Mouse (Mus musculus): Measurements from ENCODE around the gene Ubl5. TPM values are rescaled to one million over a fixed set of nuclear protein-coding genes. Genes with fewer than 3 reads are reported as not detected.

The Ubl5 gene
- polyA plus RNA-seq, 1 experiment from 2014 or later: 456 TPM

GRCm38 (mm10) chr9:20663956-20664355, 21.3 kb downstream of the Ubl5 start:
- no peaks in the 10 kb centered on the region for H3K27me3 ChIP-seq (ENCODE audit: control insufficient read depth, insufficient read depth, low read length)
- H3K4me2 ChIP-seq (replicated peaks; ENCODE audit: low read depth, low read length): no peak overlapping the region
- H3K9me3 ChIP-seq (ENCODE audit: control insufficient read depth, low read length): no peaks in the 10 kb centered on the region
- 88% methylated on average over 2 of the region's 2 CpGs for WGBS
- ATAC-seq (ENCODE audit: low FRiP score) (peak; percentile 13; the same call in 1 of the 2 replicates), DNase-seq (ENCODE audit: low spot score) (no peak)
- peak overlapping the region; percentile 80 for H3K27ac ChIP-seq (ENCODE audit: low read depth, low read length)
- no peak overlapping the region for H3K4me3 ChIP-seq (ENCODE audit: low read depth, low read length)
- peaks cover 19% of the 10 kb centered on the region for H3K4me1 ChIP-seq (replicated peaks; ENCODE audit: control insufficient read depth, insufficient read depth, low read length)
- H3K36me3 ChIP-seq (ENCODE audit: control insufficient read depth, insufficient read depth, low read length): peaks cover 8% of the 10 kb centered on the region; the same call in 1 of the 2 replicates
- no peak overlapping the region for H3K9ac ChIP-seq (ENCODE audit: low read depth, low read length)

GRCm38 (mm10) chr9:20664366-20664765, 21.7 kb downstream of the Ubl5 start:
- H3K27ac ChIP-seq (ENCODE audit: low read depth, low read length): peak overlapping the region; percentile 80
- DNase-seq (ENCODE audit: low spot score): peak; percentile 20
- peak; percentile 31; the same call in 1 of the 2 replicates for ATAC-seq (ENCODE audit: low FRiP score)
- H3K27me3 ChIP-seq (ENCODE audit: control insufficient read depth, insufficient read depth, low read length): no peaks in the 10 kb centered on the region
- no peak overlapping the region for H3K4me3 ChIP-seq (ENCODE audit: low read depth, low read length)
- H3K9me3 ChIP-seq (ENCODE audit: control insufficient read depth, low read length): no peaks in the 10 kb centered on the region
- H3K36me3 ChIP-seq (ENCODE audit: control insufficient read depth, insufficient read depth, low read length): peaks cover 6% of the 10 kb centered on the region; the same call in 1 of the 2 replicates
- H3K4me1 ChIP-seq (replicated peaks; ENCODE audit: control insufficient read depth, insufficient read depth, low read length): peaks cover 19% of the 10 kb centered on the region
- H3K4me2 ChIP-seq (replicated peaks; ENCODE audit: low read depth, low read length): no peak overlapping the region
- H3K9ac ChIP-seq (ENCODE audit: low read depth, low read length): no peak overlapping the region
- 80% methylated on average over 2 of the region's 2 CpGs for WGBS

GRCm38 (mm10) chr9:20664982-20665637, 22.4 kb downstream of the Ubl5 start:
- peak overlapping the region; percentile 80 for H3K27ac ChIP-seq (ENCODE audit: low read depth, low read length)
- peaks cover 6% of the 10 kb centered on the region; the same call in 1 of the 2 replicates for H3K36me3 ChIP-seq (ENCODE audit: control insufficient read depth, insufficient read depth, low read length)

GRCm38 (mm10) chr9:20665925-20666324, 23.2 kb downstream of the Ubl5 start:
- Histone ChIP-seq H3K9me3 (ENCODE audit: control insufficient read depth, low read length) (no peaks in the 10 kb centered on the region), H3K36me3 (ENCODE audit: control insufficient read depth, insufficient read depth, low read length) (peaks cover 4% of the 10 kb centered on the region; the same call in 1 of the 2 replicates), H3K27ac (ENCODE audit: low read depth, low read length) (peak overlapping the region; percentile 80), H3K4me1 (replicated peaks; ENCODE audit: control insufficient read depth, insufficient read depth, low read length) (peaks cover 19% of the 10 kb centered on the region), H3K4me2 (replicated peaks; ENCODE audit: low read depth, low read length) (no peak overlapping the region), H3K9ac (ENCODE audit: low read depth, low read length) (no peak overlapping the region), H3K27me3 (ENCODE audit: control insufficient read depth, insufficient read depth, low read length) (no peaks in the 10 kb centered on the region), H3K4me3 (ENCODE audit: low read depth, low read length) (no peak overlapping the region)
- ATAC-seq (ENCODE audit: low FRiP score) (peak; percentile 59), DNase-seq (ENCODE audit: low spot score) (peak; percentile 64)
- 18% methylated on average over 8 of the region's 8 CpGs for WGBS

More at GRCm38 (mm10) chr9:20664982-20665637, 22.4 kb downstream of the Ubl5 start:
- no peak for DNase-seq (ENCODE audit: low spot score)
- no peak overlapping the region for H3K4me2 ChIP-seq (replicated peaks; ENCODE audit: low read depth, low read length)
- H3K27me3 ChIP-seq (ENCODE audit: control insufficient read depth, insufficient read depth, low read length): no peaks in the 10 kb centered on the region
- H3K4me3 ChIP-seq (ENCODE audit: low read depth, low read length): no peak overlapping the region
- WGBS: 79% methylated on average over 5 of the region's 5 CpGs
- H3K9ac ChIP-seq (ENCODE audit: low read depth, low read length): no peak overlapping the region
- H3K4me1 ChIP-seq (replicated peaks; ENCODE audit: control insufficient read depth, insufficient read depth, low read length): peaks cover 19% of the 10 kb centered on the region
- ATAC-seq (ENCODE audit: low FRiP score): no peak
- no peaks in the 10 kb centered on the region for H3K9me3 ChIP-seq (ENCODE audit: control insufficient read depth, low read length)

- ATAC-seq (ENCODE audit: low FRiP score) (no peak), DNase-seq (ENCODE audit: low spot score) (no peak)
- H3K9me3 ChIP-seq (ENCODE audit: control insufficient read depth, low read length): no peaks in the 10 kb centered on the region
- peaks cover 3% of the 10 kb centered on the region; the same call in 1 of the 2 replicates for H3K36me3 ChIP-seq (ENCODE audit: control insufficient read depth, insufficient read depth, low read length)
- no peak overlapping the region for H3K4me2 ChIP-seq (replicated peaks; ENCODE audit: low read depth, low read length)
- H3K4me1 ChIP-seq (replicated peaks; ENCODE audit: control insufficient read depth, insufficient read depth, low read length): peaks cover 19% of the 10 kb centered on the region
- WGBS: 18% methylated on average over 7 of the region's 7 CpGs
- no peaks in the 10 kb centered on the region for H3K27me3 ChIP-seq (ENCODE audit: control insufficient read depth, insufficient read depth, low read length)
- H3K9ac ChIP-seq (ENCODE audit: low read depth, low read length): no peak overlapping the region
- H3K27ac ChIP-seq (ENCODE audit: low read depth, low read length): no peak overlapping the region
- no peak overlapping the region for H3K4me3 ChIP-seq (ENCODE audit: low read depth, low read length)
Observed at GRCm38 (mm10) chr9:20666510-20667034, 23.9 kb downstream of the Ubl5 start.

GRCm38 (mm10) chr9:20668065-20668464, 25.4 kb downstream of the Ubl5 start:
- no peaks in the 10 kb centered on the region for H3K36me3 ChIP-seq (ENCODE audit: control insufficient read depth, insufficient read depth, low read length)
- no peak for ATAC-seq (ENCODE audit: low FRiP score)
- H3K9ac ChIP-seq (ENCODE audit: low read depth, low read length): no peak overlapping the region
- WGBS: 93% methylated on average over 22 of the region's 22 CpGs
- H3K27me3 ChIP-seq (ENCODE audit: control insufficient read depth, insufficient read depth, low read length): no peaks in the 10 kb centered on the region
- H3K4me2 ChIP-seq (replicated peaks; ENCODE audit: low read depth, low read length): no peak overlapping the region
- no peak overlapping the region for H3K27ac ChIP-seq (ENCODE audit: low read depth, low read length)
- no peak overlapping the region for H3K4me3 ChIP-seq (ENCODE audit: low read depth, low read length)
- H3K4me1 ChIP-seq (replicated peaks; ENCODE audit: control insufficient read depth, insufficient read depth, low read length): peaks cover 18% of the 10 kb centered on the region
- no peak for DNase-seq (ENCODE audit: low spot score)
- no peaks in the 10 kb centered on the region for H3K9me3 ChIP-seq (ENCODE audit: control insufficient read depth, low read length)

- Histone ChIP-seq H3K4me3 (ENCODE audit: low read depth, low read length) (no peak overlapping the region), H3K27me3 (ENCODE audit: control insufficient read depth, insufficient read depth, low read length) (no peaks in the 10 kb centered on the region), H3K36me3 (ENCODE audit: control insufficient read depth, insufficient read depth, low read length) (no peaks in the 10 kb centered on the region), H3K4me1 (replicated peaks; ENCODE audit: control insufficient read depth, insufficient read depth, low read length) (no peaks in the 10 kb centered on the region; the same call in 1 of the 2 replicates), H3K9ac (ENCODE audit: low read depth, low read length) (no peak overlapping the region), H3K27ac (ENCODE audit: low read depth, low read length) (no peak overlapping the region), H3K9me3 (ENCODE audit: control insufficient read depth, low read length) (no peaks in the 10 kb centered on the region), H3K4me2 (replicated peaks; ENCODE audit: low read depth, low read length) (no peak overlapping the region)
- no peak for DNase-seq (ENCODE audit: low spot score)
- 91% methylated on average over 16 of the region's 16 CpGs for WGBS
- no peak for ATAC-seq (ENCODE audit: low FRiP score)
Observed at GRCm38 (mm10) chr9:20672047-20672446, 29.4 kb downstream of the Ubl5 start.

- 94% methylated on average over 12 of the region's 12 CpGs for WGBS
- Histone ChIP-seq H3K9ac (ENCODE audit: low read depth, low read length) (no peak overlapping the region), H3K9me3 (ENCODE audit: control insufficient read depth, low read length) (no peaks in the 10 kb centered on the region), H3K27me3 (ENCODE audit: control insufficient read depth, insufficient read depth, low read length) (no peaks in the 10 kb centered on the region), H3K4me3 (ENCODE audit: low read depth, low read length) (no peak overlapping the region), H3K36me3 (ENCODE audit: control insufficient read depth, insufficient read depth, low read length) (no peaks in the 10 kb centered on the region), H3K4me2 (replicated peaks; ENCODE audit: low read depth, low read length) (no peak overlapping the region), H3K4me1 (replicated peaks; ENCODE audit: control insufficient read depth, insufficient read depth, low read length) (no peaks in the 10 kb centered on the region), H3K27ac (ENCODE audit: low read depth, low read length) (0 out of 2 replicates have a peak overlapping the region, but pooled peaks have one; percentile 17)
- DNase-seq (ENCODE audit: low spot score): no peak
- no peak for ATAC-seq (ENCODE audit: low FRiP score)
Observed at GRCm38 (mm10) chr9:20677892-20678291, 35.2 kb downstream of the Ubl5 start.
